Mouse (Mus musculus) ES-Bruce4 (cell line): ENCODE results near the gene Eri3.

ENCODE experiments used
- CTCF ChIP-seq: IDR thresholded peaks from one replicate; pipeline ENCODE4 v1.8.1; 2011; ENCODE audit warnings: low read depth, low read length
- EP300 ChIP-seq: IDR thresholded peaks from 2 replicates; pipeline ENCODE4 v1.6.1; 2011; ENCODE audit warnings: low read depth, low read length; ENCODE audit not compliant: insufficient read depth
- POLR2A ChIP-seq: IDR thresholded peaks from one replicate; pipeline ENCODE4 v1.8.1; 2011; ENCODE audit warnings: low read length; ENCODE audit not compliant: insufficient read depth

GRCm38 (mm10) chr4:117577579-117577978, 27.4 kb downstream of the Eri3 start:
- TF ChIP-seq CTCF: no peak
- TF ChIP-seq POLR2A: no peak
- no peak for TF ChIP-seq EP300
